Mouse (Mus musculus) myocyte (in vitro differentiated cells): Measurements from ENCODE around the gene Dram2. TPM values are rescaled to one million over a fixed set of nuclear protein-coding genes. Genes with fewer than 3 reads are reported as not detected.

ENCODE experiments used
- H3K27me3 ChIP-seq: one replicate; pipeline ENCODE4 v1.6.1; 2011; ENCODE audit not compliant: control insufficient read depth, insufficient read depth, insufficient read length
- H3K36me3 ChIP-seq: one replicate; pipeline ENCODE4 v1.6.1; 2011; ENCODE audit not compliant: control insufficient read depth, insufficient read depth
- H3K4me2 ChIP-seq: one replicate; pipeline ENCODE4 v1.6.1; 2011; ENCODE audit warnings: low read depth, control low read depth
- H3K4me3 ChIP-seq: one replicate; pipeline ENCODE4 v1.5.1; 2011; ENCODE audit warnings: mild to moderate bottlenecking, control low read depth, moderate library complexity
- H3K79me2 ChIP-seq: one replicate; pipeline ENCODE4 v1.6.1; 2011; ENCODE audit not compliant: control insufficient read depth, insufficient read depth
- H3ac ChIP-seq: one replicate; pipeline ENCODE4 v1.6.1; 2011; ENCODE audit not compliant: control insufficient read depth, insufficient read length
- MAX ChIP-seq: IDR thresholded peaks from one replicate; pipeline ENCODE4 v1.6.1; 2011; ENCODE audit warnings: low read depth, mild to moderate bottlenecking, control low read depth
- MYOG ChIP-seq, 3 experiments: IDR thresholded peaks; one replicate each; pipeline ENCODE4 v1.6.1; 2011; ENCODE audit warnings: control low read depth in 2 of 3, low read depth in 2 of 3, mild to moderate bottlenecking in 2 of 3; ENCODE audit not compliant: insufficient read length in 2 of 3, control insufficient read depth in 1 of 3, insufficient read depth in 1 of 3
- REST ChIP-seq: IDR thresholded peaks from one replicate; pipeline ENCODE4 v1.6.1; 2011; ENCODE audit warnings: mild to moderate bottlenecking, control low read depth, moderate library complexity; ENCODE audit not compliant: insufficient read depth, insufficient read length
- polyA plus RNA-seq: library from polyadenylated mRNA; unstranded; fragments of >200 nt; fragmentation: generic; extraction: Trizol; gene quantifications from one replicate; pipeline ENCODE4 v1.2.1, GENCODE M21; 2012; ENCODE audit warnings: missing spikeins

The Dram2 gene
- polyA plus RNA-seq, 1 experiment, result 47.3 TPM

- Histone ChIP-seq H3K79me2 (no peaks in the 10 kb centered on the region), H3K27me3 (no peaks in the 10 kb centered on the region), H3K36me3 (no peaks in the 10 kb centered on the region), H3K4me3 (no peak overlapping the region), H3ac (no peak overlapping the region), H3K4me2 (no peak overlapping the region)
- TF ChIP-seq REST (no peak), MAX (no peak), MYOG (IDR thresholded peaks at IDR 0.05; ENCODE audit: control insufficient read depth in 1 of 3, insufficient read depth in 1 of 3, insufficient read length in 2 of 3, low read depth in 2 of 3) (no peak)
These were observed 70.5 kb downstream of the Dram2 start for GRCm38 (mm10) chr3:106618103-106618502.

Other genes starting within 250 kb of the Dram2 start
- not detected for gene Chil6, start 141.6 kb upstream of the Dram2 start, polyA plus RNA-seq
- gene Dennd2d, start 65.4 kb upstream of the Dram2 start, polyA plus RNA-seq, result 4.9 TPM
- 18.9 TPM for gene Cept1, start within 50 bp of the Dram2 start, polyA plus RNA-seq
- gene Lrif1, start 137.2 kb downstream of the Dram2 start, polyA plus RNA-seq, result 9.7 TPM
- 3.4 TPM for gene Cd53, start 242.4 kb downstream of the Dram2 start, polyA plus RNA-seq